Mouse (Mus musculus) heart, postnatal 0 days (tissue): ENCODE data around the gene Ccl1. TPM values are rescaled to one million over a fixed set of nuclear protein-coding genes. Genes with fewer than 3 reads are reported as not detected.

Experiments used
- ATAC-seq: fragments of 200-750 bp; cut with Nextera tagmentation; 2 replicates; pipeline ENCODE4 v1.8.0; 2017; ENCODE audit warnings: low read depth, moderate number of reproducible peaks, moderate library complexity; ENCODE audit not compliant: insufficient read depth
- DNase-seq: peaks from one replicate; pipeline ENCODE4 v3.0.0-alpha.2; 2016; ENCODE audit warnings: low spot score
- H3K27ac ChIP-seq: fragments of 300-500 bp; sonication (generic); 2 replicates; pipeline ENCODE4 v1.5.1; 2014; ENCODE audit warnings: low read depth, mild to moderate bottlenecking
- H3K27me3 ChIP-seq: fragments of 300-500 bp; sonication (generic); 2 replicates; pipeline ENCODE4 v1.6.1; 2014; ENCODE audit warnings: low read length, mixed read lengths; ENCODE audit not compliant: control insufficient read depth, insufficient read depth
- H3K36me3 ChIP-seq: fragments of 300-500 bp; sonication (generic); replicated peaks from 2 replicates; pipeline ENCODE4 v1.6.1; 2014; ENCODE audit warnings: low read length, mixed read lengths; ENCODE audit not compliant: control insufficient read depth, insufficient read depth
- H3K4me1 ChIP-seq: fragments of 300-500 bp; sonication (generic); 2 replicates; pipeline ENCODE4 v1.6.1; 2014; ENCODE audit warnings: antibody characterized with exemption; ENCODE audit not compliant: control insufficient read depth, insufficient read depth
- H3K4me2 ChIP-seq: fragments of 300-500 bp; sonication (generic); 2 replicates; pipeline ENCODE4 v1.6.1; 2014; ENCODE audit warnings: low read depth, mild to moderate bottlenecking, low read length, moderate library complexity
- H3K4me3 ChIP-seq: fragments of 300-500 bp; sonication (generic); 2 replicates; pipeline ENCODE4 v1.5.1; 2014; ENCODE audit warnings: low read depth, low read length
- H3K9ac ChIP-seq: fragments of 300-500 bp; sonication (generic); replicated peaks from 2 replicates; pipeline ENCODE4 v1.6.1; 2014; ENCODE audit warnings: low read depth, low read length, mixed read lengths
- H3K9me3 ChIP-seq: fragments of 300-500 bp; sonication (generic); replicated peaks from 2 replicates; pipeline ENCODE4 v1.6.1; 2016; ENCODE audit warnings: low read length; ENCODE audit not compliant: control insufficient read depth
- CTCF ChIP-seq: IDR thresholded peaks from 2 replicates; pipeline ENCODE4 v1.5.1; 2016; ENCODE audit warnings: antibody characterized with exemption, control low read depth, low read depth
- EP300 ChIP-seq: IDR thresholded peaks from 2 replicates; pipeline ENCODE4 v1.6.1; 2016; ENCODE audit warnings: antibody characterized with exemption, low read depth
- WGBS: fragments of 180-500 bp; shearing (Covaris S2); extraction: QIAGEN DNeasy Blood & Tissue Kit; methylation state at CpG from one replicate; pipeline ENCODE4 v1.1.7; 2014; 5-methylcytosine and 5-hydroxymethylcytosine counted together
- polyA plus RNA-seq: library from polyadenylated mRNA; unstranded; fragments of >200 nt; fragmentation: Nextera tagmentation; extraction: Ambion mirVana; gene quantifications from 2 replicates; pipeline ENCODE4 v1.2.1, GENCODE M21; 2015
- total RNA-seq: library from RNA; depleted of rRNA; stranded (reverse); fragments of >200 nt; gene quantifications from 2 replicates; pipeline ENCODE4 v1.2.3, GENCODE M21; 2014; ENCODE audit warnings: low replicate concordance

The Ccl1 gene
- total and polyA plus RNA-seq, 2 experiments from 2014 or later = not detected

DNA sequence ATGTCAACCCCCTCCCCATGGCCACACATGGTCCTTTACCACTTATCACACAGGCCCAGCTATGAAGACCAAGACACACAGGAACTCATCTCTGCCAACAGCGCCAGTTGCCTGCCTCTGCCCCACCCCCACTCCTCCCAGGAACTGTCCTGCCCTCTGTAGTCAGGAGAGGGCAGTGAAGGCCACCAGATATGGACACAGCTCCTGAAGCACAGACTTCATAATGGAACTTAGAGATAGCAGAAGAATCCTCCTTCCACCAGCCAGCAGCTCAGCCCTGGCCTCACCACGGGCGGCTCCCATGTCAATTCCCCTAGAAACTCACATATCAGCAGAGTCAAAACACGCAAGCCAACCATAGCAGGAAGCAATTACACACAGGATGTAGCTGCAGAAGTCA is 49.9 kb downstream of the Ccl1 start:
- no peaks in the 10 kb centered on the region for H3K36me3 ChIP-seq
- WGBS = 4% methylated on average over 4 of the region's 4 CpGs
- H3K27me3 ChIP-seq = peaks cover 3% of the 10 kb centered on the region; the same call in 1 of the 2 replicates
- TF ChIP-seq CTCF (peak; percentile 44), EP300 (no peak)
- H3K27ac ChIP-seq = no peak overlapping the region
- ATAC-seq (peak; percentile 57; the same call in 1 of the 2 replicates), DNase-seq (no peak)
- no peak overlapping the region for H3K9ac ChIP-seq
- no peaks in the 10 kb centered on the region for H3K4me1 ChIP-seq
- H3K4me2 ChIP-seq = no peak overlapping the region
- no peaks in the 10 kb centered on the region for H3K9me3 ChIP-seq
- no peak overlapping the region for H3K4me3 ChIP-seq

DNA sequence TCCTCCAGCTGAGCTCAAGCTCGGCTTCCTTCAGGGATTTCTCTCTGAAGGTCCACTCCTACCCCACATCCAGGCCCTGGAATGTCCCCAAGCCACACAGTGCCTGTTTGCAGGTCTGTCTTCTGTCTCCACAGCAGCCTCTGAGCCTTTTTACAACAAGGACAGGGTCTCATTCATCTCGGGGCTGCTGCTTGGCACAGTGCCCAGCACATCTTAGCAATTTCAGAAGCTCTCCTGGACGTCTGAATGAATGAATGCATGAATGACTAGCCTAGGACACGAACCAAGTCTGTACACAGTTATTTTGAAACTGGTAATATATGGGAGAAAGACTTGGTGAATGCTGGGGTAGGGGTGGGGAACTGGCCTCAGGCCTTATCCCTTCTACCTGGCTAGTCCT is 52.1 kb downstream of the Ccl1 start:
- no peak overlapping the region for H3K4me2 ChIP-seq
- TF ChIP-seq CTCF (no peak), EP300 (no peak)
- H3K27me3 ChIP-seq = peaks cover 3% of the 10 kb centered on the region; the same call in 1 of the 2 replicates
- no peaks in the 10 kb centered on the region for H3K36me3 ChIP-seq
- no peaks in the 10 kb centered on the region for H3K4me1 ChIP-seq
- H3K4me3 ChIP-seq = no peak overlapping the region
- H3K9me3 ChIP-seq = no peaks in the 10 kb centered on the region
- ATAC-seq (no peak), DNase-seq (no peak)
- no peak overlapping the region for H3K9ac ChIP-seq
- 15% methylated on average over 4 of the region's 4 CpGs for WGBS
- H3K27ac ChIP-seq = no peak overlapping the region

DNA sequence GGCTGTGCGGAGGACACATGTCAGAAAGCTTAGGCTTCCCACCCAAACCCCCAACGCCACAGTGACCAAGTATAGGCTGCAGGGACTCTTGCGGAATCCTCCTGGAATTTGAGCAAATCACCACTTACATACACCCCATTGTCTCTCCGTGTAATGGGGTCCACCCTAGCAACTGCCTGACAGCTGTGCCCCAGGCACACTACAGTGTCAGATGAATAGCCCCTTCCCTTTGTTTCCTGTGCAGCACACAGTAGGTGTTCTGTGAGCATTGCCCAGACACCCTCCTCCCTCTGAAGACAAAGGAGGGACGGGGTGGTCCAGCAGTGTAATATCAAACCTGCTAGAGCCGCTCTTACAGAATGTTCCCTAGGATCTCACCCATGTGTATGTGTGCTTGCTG is 54.2 kb downstream of the Ccl1 start:
- Histone ChIP-seq H3K4me3 (no peak overlapping the region), H3K27ac (no peak overlapping the region), H3K27me3 (peaks cover 3% of the 10 kb centered on the region; the same call in 1 of the 2 replicates), H3K9me3 (no peaks in the 10 kb centered on the region), H3K9ac (no peak overlapping the region), H3K4me1 (no peaks in the 10 kb centered on the region), H3K4me2 (no peak overlapping the region), H3K36me3 (no peaks in the 10 kb centered on the region)
- ATAC-seq (no peak), DNase-seq (no peak)
- no peak for TF ChIP-seq EP300
- no peak for TF ChIP-seq CTCF
- WGBS = 66% methylated on average over 6 of the region's 6 CpGs

DNA sequence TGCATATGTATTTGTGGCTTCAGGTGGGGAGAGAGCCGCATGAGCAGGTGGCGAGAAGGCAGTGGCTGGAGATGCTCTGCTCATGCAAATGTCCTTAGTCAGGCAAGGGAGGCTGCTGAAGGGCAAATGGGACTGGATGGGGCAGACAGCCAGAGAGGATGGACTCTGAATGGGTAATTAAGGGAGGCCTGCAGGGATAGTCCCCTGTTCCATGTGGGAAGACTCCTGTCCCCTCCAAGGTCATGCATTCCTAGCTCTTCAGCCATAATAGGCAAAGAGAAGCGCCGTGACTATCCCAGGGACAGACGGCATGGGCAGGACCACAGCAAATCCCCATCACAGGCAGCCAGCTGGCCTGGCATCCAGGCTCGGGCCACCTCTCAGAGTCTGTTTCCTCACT is 55.5 kb downstream of the Ccl1 start:
- H3K27ac ChIP-seq = no peak overlapping the region
- no peaks in the 10 kb centered on the region for H3K4me1 ChIP-seq
- DNase-seq = no peak
- no peak overlapping the region for H3K9ac ChIP-seq
- TF ChIP-seq CTCF (no peak), EP300 (no peak)
- 64% methylated on average over 6 of the region's 6 CpGs for WGBS
- peaks cover 3% of the 10 kb centered on the region; the same call in 1 of the 2 replicates for H3K27me3 ChIP-seq
- no peak for ATAC-seq
- H3K4me2 ChIP-seq = no peak overlapping the region
- H3K9me3 ChIP-seq = no peaks in the 10 kb centered on the region
- no peaks in the 10 kb centered on the region for H3K36me3 ChIP-seq
- no peak overlapping the region for H3K4me3 ChIP-seq

DNA sequence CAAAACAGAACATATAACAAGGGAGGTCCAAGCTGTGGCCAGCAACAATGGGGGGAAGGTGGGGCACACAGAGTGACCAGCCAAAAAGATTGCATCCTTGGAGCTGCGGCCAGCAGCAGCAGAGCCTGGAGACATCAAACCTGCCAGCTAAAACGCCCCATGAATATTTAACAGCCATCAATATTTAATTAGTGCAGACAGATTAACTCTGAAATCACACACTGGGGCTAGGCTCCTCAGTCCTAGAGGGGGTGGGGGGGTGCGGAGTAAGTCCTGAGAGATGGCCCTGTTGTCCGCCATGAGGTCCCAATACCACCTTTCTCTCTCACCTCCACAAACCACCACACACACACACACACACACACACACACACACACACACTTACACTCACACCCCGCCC is 68.1 kb downstream of the Ccl1 start:
- WGBS = 63% methylated on average over 5 of the region's 5 CpGs
- H3K9me3 ChIP-seq = no peaks in the 10 kb centered on the region
- H3K27me3 ChIP-seq = peaks cover 4% of the 10 kb centered on the region; the same call in 1 of the 2 replicates
- no peak overlapping the region for H3K4me2 ChIP-seq
- H3K9ac ChIP-seq = no peak overlapping the region
- DNase-seq (no peak), ATAC-seq (no peak)
- TF ChIP-seq EP300 (no peak), CTCF (no peak)
- no peak overlapping the region for H3K4me3 ChIP-seq
- H3K27ac ChIP-seq = no peak overlapping the region
- H3K4me1 ChIP-seq = no peaks in the 10 kb centered on the region
- H3K36me3 ChIP-seq = no peaks in the 10 kb centered on the region

DNA sequence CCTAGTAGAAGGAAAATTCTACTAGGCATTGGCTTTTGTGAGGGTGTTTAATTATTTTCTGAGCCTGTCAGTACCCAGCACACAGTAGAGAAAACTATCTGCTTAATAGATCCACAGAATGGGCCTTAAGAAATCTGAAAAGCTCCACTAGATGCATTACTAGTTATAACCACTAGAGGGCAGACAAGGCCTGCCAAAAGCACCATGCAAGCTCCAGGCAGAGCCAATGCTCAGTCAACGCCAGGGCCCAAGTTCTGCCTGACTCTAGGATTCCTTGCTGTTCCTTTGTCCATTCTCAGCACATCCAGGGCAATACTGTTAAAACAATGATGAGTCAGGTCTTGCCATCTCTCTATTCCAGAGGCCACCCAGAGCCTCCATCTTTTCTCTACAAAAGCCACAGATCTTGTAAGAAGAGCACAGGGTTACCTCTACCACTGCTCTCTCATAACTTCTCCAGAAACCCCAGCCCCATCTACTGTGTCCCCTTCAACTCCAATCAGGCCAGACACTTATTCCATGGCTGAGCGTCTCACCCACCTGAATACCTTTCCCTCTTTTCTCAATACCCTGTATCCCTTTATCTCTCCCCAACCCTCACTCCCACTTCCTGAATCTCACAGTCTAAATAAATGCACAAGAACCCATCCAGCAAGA is 69.8 kb downstream of the Ccl1 start:
- TF ChIP-seq EP300 (no peak), CTCF (peak; percentile 85)
- Histone ChIP-seq H3K27me3 (peaks cover 4% of the 10 kb centered on the region; the same call in 1 of the 2 replicates), H3K9me3 (no peaks in the 10 kb centered on the region), H3K36me3 (no peaks in the 10 kb centered on the region), H3K4me3 (no peak overlapping the region), H3K4me1 (no peaks in the 10 kb centered on the region), H3K4me2 (no peak overlapping the region), H3K9ac (no peak overlapping the region), H3K27ac (no peak overlapping the region)
- DNase-seq (peak; percentile 36), ATAC-seq (no peak)
- WGBS = 23% methylated on average over 2 of the region's 2 CpGs
